Mouse (Mus musculus) adrenal gland (tissue): ENCODE results near the gene Gpr171.
"Not testable (repeated sequence)": the region's sequence is repeated elsewhere in the genome, so short reads cannot be mapped to it uniquely, and the experiment has no call there.

Experiments used
- intact Hi-C: fragments of 180-260 bp; cut with DNase I; formaldehyde crosslinking; loops from one replicate; pipeline ENCODE4 v1.15.1; 2025

Gpr171 gene

DNA sequence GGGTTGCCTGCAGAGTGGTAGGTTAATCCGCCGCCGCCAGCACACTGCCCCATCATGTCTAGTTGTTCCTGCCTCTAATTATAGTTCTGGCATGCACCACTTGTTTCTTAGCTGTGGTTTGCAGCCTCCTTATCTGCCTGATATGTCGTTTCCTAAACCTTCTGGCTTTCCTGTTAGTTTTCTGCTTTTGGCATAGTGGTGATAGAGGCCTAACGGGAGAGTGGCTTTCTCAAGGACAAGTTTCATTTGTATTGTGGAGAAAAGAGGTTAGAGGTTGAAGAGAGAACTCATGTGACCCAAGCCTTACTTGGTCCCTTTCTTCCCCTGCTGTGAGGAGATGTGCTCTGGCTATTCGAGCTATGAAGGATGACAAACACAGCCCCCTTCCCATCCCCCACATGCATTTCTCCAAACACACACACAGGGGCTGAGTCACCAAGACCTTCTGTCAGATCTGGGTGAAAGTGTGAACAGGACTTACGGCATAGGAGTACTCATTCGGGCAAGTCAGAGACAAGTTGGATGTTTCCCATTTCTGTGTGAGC is 12.4 kb upstream of the Gpr171 start:
- intact Hi-C loops = no loop called here

DNA sequence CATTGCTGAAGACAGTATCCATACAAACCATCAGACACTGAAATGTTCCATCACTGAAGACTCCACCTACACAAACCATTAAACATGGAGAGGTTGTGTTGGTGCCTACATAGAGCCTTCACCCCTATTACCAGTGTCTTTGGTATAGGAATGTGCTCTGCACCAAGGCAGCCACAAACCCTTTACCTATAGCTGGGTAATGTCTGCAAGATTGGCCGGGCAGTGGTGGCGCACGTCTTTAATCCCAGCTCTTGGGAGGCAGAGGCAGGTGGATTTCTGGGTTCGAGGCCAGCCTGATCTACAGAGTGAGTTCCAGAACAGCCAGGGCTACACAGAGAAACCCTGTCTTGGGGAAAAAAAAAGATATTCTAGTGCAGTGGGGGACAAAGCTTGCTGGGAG is 11.7 kb upstream of the Gpr171 start:
- intact Hi-C loops = not testable (repeated sequence)

DNA sequence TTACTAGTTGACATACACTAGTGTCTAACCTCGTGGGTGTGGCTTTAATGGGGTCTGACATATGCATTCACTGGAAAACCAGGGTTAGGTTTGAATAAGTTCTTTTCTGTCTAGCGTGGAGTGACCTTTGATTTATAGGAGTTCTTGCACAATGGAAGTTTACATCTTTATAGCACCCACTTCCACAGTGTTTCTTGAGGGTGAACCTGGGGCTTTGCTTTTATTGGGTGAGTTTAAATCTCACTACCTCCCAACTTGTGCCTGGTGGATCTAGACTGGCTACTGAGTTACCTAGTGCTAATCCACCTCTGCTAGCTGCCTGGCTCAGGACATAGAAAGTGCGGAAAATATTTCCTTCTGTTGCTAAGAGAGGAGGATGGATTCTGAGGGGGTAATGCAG is 10.3 kb upstream of the Gpr171 start:
- intact Hi-C loops = no loop called here

- intact Hi-C loops = not testable (repeated sequence)
Observed at GRCm38 (mm10) chr3:59109834-59110233, 8.2 kb upstream of the Gpr171 start.

DNA sequence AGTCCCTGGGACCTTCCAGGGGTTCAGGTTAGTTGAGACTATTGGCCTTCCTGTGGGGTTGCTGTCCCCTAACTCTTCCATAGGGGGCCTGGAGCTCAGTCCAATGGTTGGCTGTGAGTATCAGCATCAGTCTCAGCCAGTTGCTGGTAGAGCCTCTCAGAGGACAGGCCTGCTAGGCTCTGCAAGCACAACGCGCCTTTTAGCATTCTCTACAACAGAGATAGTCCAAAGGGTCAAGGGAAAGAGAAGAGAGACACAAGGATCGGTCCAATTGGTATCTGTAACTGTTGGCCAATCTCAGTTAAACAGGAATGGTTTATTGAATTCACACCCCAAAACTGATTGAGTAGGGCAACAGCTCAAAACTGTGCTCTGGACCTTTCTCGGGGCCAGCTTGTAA is 5.8 kb upstream of the Gpr171 start:
- intact Hi-C loops = no loop called here

GRCm38 (mm10) chr3:59104462-59104861 is 2.8 kb upstream of the Gpr171 start:
- intact Hi-C loops = no loop called here

DNA sequence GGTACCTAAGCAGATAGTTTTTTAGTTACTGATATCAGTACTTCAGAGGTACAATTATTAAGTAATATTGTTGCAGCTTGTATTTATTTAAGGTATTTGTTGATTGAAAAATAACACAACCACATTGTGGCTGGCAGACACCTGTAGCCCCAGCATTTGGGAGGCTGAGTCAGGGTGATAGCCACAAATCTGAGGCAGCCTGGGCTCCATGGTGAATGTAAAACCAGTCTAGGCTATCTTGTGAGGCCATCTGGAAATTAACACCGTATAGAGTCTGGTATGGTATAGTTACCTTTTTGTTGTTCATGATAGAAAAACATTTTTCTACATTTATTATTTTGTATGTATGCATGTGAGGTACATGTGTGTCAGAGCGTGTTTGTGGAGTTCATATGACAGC is 525 bp upstream of the Gpr171 start:
- intact Hi-C loops = no loop called here

DNA sequence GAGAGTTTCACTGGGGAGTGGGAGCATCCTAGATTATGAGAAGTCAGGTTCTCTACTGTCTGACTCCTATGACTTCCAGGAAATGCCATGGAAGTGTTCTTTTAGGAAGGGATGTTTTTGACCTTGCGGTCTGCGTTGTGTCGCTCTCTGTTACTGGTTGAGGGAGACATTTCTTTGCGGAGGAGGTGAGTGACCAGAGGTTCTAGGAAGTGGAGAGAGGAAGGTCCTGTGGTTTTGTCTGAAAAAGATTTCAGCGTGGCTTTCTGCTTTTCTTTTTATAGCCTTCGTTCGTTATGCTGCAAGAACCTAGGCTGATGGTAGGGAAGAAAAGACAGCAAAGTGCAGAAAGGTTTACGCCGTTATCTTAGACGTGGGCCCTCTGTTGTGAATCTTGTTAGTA is 3.1 kb downstream of the Gpr171 start:
- intact Hi-C loops = no loop called here

DNA sequence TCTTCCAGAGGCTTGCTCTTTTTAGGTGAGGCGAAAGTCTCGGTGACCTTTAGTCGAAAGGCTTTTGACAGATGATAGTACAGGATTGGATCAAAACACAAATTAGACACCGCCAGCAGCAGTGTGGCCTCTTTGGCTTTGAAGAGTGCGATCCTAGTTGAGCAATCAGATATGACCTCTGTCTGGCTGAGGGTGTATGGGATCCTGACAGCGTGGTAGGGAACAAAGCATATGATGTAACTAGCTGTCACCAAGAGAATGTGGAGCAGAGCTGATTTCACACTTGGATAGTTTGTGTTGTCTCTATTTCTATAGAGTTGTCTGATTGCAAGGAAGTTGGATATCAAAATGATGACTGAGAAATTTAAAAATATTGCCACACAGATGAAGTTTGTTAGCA is 4.2 kb downstream of the Gpr171 start:
- intact Hi-C loops = no loop called here

DNA sequence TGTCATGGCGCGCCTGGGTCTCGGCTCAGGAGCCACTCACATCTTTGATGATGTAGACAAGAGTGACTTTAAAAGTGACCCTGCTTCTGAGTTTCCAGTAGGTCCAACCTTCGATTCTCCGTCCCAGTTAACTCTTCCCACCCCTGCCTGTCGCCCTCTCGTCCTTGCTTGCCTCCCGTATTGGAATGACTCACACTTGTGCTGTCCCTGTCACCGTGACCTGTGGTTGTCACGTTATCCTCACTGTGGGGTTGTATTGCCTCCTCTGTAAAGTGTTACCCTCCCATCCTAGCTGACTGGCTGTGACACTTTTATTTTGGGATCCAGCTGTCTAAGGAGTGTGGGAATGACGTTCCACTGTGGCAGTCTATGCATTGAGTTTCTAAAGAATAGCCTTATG is 8.9 kb downstream of the Gpr171 start:
- intact Hi-C loops = no loop called here

DNA sequence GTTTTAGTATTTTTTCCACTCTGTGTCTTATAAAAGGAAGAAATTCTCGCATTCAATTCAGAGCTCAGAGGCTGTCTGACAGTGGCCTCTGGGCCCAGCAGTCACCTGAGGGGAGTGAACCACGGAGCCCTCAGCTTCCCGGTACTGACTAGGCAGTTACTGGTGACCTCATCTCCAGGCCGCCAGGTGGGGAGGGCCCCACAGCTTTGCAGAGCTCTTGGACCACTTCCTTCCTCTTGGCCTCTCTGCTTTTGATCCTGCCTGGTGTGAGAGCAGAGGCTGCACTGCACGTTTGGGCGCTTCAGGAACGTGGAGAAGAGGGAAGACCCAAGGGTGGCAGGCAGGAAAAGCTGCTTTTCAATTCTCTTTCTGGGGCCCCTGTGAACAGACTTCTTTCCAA is 20.7 kb downstream of the Gpr171 start:
- intact Hi-C loops = no loop called here

- intact Hi-C loops = no loop called here
Observed at GRCm38 (mm10) chr3:59080293-59080916, 21.2 kb downstream of the Gpr171 start.

DNA sequence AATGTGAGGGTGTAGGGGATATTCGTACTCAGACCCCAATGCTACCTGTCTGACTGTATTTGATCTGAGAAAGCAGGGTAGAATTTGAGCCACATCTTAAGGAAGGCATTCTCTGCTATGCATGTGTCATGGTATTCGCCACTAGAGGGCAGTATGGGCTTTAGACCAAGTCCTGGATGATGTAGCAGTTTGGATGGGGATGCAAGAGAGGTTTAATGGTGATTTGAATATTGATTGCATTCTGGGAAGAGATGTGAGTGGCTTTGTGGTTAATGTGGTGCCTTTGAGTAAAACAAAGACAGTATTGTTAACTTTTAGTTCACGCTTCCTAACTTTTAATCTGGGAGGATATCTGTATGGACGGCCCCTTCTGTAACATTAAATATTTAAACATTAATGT is 22.3 kb downstream of the Gpr171 start:
- intact Hi-C loops = loop anchor here (10.0 kb wide), 1 partner anchor 85 kb away; no protein-coding TSS in a partner anchor

- intact Hi-C loops = loop anchor here (10.0 kb wide), 1 partner anchor 86 kb away; no protein-coding TSS in a partner anchor
Observed at GRCm38 (mm10) chr3:59078585-59078984, 23.0 kb downstream of the Gpr171 start.

GRCm38 (mm10) chr3:59077278-59077677 is 24.3 kb downstream of the Gpr171 start:
- intact Hi-C loops = loop anchor here (10.0 kb wide), 1 partner anchor 88 kb away; no protein-coding TSS in a partner anchor

DNA sequence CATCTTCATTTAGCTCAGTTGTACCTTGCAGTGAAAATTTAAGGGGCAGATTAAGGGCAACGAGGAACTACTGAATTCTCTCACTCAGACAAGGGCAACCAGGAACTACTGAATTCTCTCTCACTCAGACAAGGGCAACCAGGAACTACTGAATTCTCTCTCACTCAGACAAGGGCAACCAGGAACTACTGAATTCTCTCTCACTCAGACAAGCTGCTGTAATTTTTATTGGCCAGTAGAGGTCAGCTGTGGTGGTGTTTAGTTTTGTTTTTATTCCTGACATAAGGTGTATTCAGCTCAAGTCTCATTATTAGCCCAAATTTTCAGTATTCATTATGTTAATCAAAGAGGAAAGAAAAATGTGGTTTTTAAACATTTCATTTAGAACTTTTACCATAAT is 32.5 kb downstream of the Gpr171 start:
- intact Hi-C loops = not testable (repeated sequence)

DNA sequence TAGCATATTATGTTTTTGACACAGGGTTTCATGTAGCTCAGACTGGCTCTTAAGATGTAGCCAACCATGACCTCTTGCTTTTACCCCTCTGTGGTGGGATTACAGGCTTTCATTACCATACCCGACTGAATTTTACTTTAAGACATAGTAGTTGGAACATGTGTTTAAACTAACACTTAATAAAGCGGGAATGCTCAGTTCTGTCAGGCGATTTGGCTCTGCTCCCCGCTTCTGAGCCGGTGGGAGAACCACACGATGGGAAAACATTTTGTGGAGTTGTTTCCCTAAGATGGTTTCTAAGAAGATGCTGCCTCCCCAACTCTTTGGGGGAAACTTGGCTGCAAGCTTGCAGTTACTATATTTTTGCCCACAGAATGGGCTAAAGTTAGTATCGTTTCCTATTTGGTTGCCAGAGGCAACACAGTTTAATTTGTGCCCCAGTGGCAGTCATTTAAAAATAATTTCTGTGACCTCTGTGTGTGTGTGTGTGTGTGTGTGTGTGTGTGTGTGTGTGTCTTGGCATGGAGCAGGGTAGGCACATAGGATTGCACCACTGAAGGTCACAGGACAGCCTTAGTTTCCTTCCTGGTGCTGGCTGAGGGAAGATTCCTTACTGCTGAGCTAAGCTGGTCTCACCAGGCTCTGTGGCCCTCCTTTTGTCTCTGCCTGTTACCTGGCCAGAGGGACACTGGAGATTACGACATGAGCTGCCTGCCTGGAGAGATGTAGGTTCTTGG is 34.9 kb downstream of the Gpr171 start:
- intact Hi-C loops = no loop called here

DNA sequence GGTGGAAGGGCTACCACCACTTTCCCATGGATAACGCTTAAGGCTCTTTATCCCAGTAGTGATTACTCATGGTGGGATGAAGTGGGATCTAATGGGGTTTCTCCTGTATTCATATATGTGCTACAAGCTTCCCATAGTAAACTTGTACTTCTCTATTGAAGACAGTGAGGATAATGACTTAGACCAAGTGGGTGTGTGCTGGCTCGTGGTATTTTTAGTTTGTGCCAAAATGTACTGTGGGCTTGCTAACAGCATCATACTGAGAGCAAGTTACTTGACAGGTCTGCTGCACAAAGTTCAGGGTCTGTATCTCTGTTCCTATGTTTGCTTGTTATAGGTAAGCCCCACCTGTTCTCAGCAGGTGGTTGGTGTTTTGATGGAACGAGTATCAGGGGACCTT is 35.7 kb downstream of the Gpr171 start:
- intact Hi-C loops = no loop called here

DNA sequence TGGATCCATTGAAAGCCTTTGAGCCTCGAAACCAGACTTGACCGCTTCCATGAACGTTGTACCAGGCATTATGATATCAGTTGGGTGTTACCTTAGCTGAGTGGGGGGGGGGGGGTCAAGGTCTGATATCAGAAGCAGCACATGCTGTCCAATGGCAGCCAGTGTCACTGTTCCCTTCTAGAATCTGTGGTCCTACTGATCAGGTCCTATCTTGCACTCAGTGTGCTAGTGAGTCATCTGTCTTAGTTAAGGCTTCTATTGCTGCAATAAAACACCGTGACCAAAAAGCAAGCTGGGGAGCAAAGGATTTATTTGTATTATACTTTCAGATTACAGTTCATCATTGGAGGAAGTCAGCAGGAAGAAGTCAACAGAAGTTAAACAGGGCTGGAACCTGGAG is 38.2 kb downstream of the Gpr171 start:
- intact Hi-C loops = no loop called here

DNA sequence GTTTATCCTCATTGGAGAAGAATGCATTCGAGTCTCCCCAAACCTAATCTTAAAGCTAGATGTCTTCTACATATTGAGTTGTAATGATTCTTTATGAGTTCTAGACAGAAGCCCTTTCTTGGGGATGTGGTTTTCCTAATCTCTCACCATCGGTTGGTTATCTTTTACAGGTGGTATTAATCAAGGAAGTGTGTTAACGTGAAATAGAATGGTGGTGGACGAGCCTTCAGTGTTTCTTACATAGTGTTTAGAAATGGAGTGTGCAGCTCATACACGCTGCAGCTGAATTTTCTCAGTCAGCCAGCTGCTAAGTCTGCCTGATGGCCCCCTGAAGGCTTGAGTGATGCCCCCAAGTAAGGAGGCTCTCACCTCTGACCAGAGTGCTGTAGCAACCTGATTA is 39.5 kb downstream of the Gpr171 start:
- intact Hi-C loops = no loop called here

DNA sequence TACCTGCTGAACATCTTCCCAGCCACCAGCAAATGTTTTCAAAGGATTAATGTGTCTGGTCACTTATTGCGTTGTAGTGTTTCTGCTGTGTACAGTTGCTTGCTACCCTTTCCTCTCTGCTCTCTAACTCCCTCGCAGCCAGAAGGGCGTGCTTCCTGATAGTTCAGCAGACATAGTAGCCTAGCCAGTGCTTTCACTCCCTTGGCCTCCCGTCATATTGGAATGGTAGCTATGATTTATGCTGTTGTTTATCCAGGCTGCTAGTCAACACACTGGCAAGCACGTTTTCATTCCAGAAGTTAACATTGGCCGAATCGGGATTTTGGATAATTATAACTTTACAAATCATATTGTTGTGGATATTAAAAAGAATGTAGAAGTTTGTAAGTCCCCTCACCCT is 41.5 kb downstream of the Gpr171 start:
- intact Hi-C loops = no loop called here

DNA sequence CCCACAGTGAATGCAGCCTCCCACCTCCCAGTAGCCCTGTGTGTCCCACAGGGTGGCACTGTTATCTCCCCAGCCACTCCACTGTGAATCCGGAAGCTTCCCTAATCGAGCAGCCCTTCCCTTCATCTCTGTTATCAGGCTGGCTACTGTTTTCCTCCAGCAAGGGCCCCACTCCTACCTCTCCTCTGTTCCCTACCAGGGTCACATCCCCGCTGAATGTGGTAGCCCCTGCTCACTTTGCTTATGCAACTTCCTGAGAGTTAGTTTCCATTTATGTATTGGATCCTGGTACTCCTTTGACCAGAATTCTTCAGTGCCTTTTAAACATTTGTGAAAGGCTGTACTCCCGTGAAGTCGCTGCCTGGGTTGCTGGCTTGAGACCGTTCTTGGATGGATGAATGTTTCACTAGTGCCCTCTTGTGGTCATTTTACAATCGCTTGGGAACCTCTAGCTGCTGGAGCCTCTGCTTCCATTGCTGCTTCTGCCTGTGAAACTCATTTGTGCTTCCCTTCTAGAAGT is 42.5 kb downstream of the Gpr171 start:
- intact Hi-C loops = loop anchor here (2.0 to 10.0 kb wide), 2 partner anchors 76 to 214 kb away; no protein-coding TSS in a partner anchor
